Mouse (Mus musculus): ENCODE data around the gene Nol7.

DNA sequence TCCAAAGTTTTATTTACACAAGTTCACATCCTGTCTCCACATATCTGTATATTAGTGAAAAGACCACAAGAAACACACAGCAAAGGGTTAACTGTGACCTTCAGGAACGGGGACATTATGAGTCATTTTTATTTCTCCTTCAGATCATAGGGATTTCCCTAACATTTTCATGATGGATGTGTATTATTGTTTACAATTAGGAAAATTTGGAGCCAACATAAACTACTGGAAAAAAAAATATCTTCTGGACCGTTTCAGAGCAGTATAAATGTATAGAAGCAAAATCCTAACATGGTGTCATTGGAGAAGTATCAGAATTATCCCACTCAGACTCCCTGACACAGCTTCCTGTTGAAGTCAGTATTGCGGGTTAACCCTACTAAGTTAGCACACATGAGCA is 18.2 kb upstream of the Nol7 start:
- TF ChIP-seq CTCF (IDR thresholded peaks at IDR 0.05; ENCODE audit: extremely low read depth, insufficient read depth, insufficient read length, insufficient replicate concordance): no peak
- TF ChIP-seq POLR2A (IDR thresholded peaks at IDR 0.05; ENCODE audit: low read depth, low read length): no peak

Measured in spleen, adult 2 months (tissue).